Mouse (Mus musculus) liver, postnatal 0 days (tissue): ENCODE results near the gene Dnttip2.

ENCODE experiments used
- CTCF ChIP-seq: sonication (generic); IDR thresholded peaks from 2 replicates; pipeline ENCODE4 v1.5.1; 2016; ENCODE audit warnings: antibody characterized with exemption, low read depth
- EP300 ChIP-seq: IDR thresholded peaks from 2 replicates; pipeline ENCODE4 v1.6.1; 2016; ENCODE audit warnings: antibody characterized with exemption, low read depth, mild to moderate bottlenecking

GRCm38 (mm10) chr3:122273407-122274240, 564 bp upstream of the Dnttip2 start:
- TF ChIP-seq CTCF = peak; percentile 13; the same call in 1 of the 2 replicates
- no peak for TF ChIP-seq EP300
